Mouse (Mus musculus) myocyte (in vitro differentiated cells): ENCODE results near the gene Zbtb20.

ENCODE experiments used
- CEBPB ChIP-seq: IDR thresholded peaks from 2 replicates; pipeline ENCODE4 v1.6.1; 2011; ENCODE audit warnings: mild to moderate bottlenecking, moderate library complexity; ENCODE audit not compliant: poor library complexity, insufficient read depth, severe bottlenecking
- E2F4 ChIP-seq: IDR thresholded peaks from one replicate; pipeline ENCODE4 v1.6.1; 2011; ENCODE audit warnings: mild to moderate bottlenecking, control low read depth, moderate library complexity; ENCODE audit not compliant: insufficient read depth
- MAX ChIP-seq: IDR thresholded peaks from one replicate; pipeline ENCODE4 v1.6.1; 2011; ENCODE audit warnings: low read depth, mild to moderate bottlenecking, control low read depth
- MYOD1 ChIP-seq, 3 experiments: IDR thresholded peaks; one replicate each; pipeline ENCODE4 v1.6.1; 2011; ENCODE audit warnings: control low read depth in 2 of 3, low read depth in 2 of 3, mild to moderate bottlenecking in 2 of 3, moderate library complexity in 1 of 3; ENCODE audit not compliant: insufficient read length in 2 of 3, control insufficient read depth in 1 of 3
- POLR2A ChIP-seq: IDR thresholded peaks from one replicate; pipeline ENCODE4 v1.6.1; 2011; ENCODE audit warnings: low read depth, mild to moderate bottlenecking, control low read depth, moderate library complexity; ENCODE audit not compliant: insufficient read length
- POLR2AphosphoS2 ChIP-seq: IDR thresholded peaks from one replicate; pipeline ENCODE4 v1.6.1; 2011; ENCODE audit warnings: low read depth, control low read depth; ENCODE audit not compliant: insufficient read length
- TCF12 ChIP-seq: IDR thresholded peaks from one replicate; pipeline ENCODE4 v1.6.1; 2011; ENCODE audit warnings: mild to moderate bottlenecking, control low read depth; ENCODE audit not compliant: poor library complexity, insufficient read depth, severe bottlenecking
- TCF3 ChIP-seq: IDR thresholded peaks from one replicate; pipeline ENCODE4 v1.6.1; 2011; ENCODE audit warnings: low read depth, control low read depth; ENCODE audit not compliant: insufficient read length
- USF1 ChIP-seq: IDR thresholded peaks from one replicate; pipeline ENCODE4 v1.6.1; 2011; ENCODE audit warnings: low read depth, mild to moderate bottlenecking, control low read depth, moderate library complexity

DNA sequence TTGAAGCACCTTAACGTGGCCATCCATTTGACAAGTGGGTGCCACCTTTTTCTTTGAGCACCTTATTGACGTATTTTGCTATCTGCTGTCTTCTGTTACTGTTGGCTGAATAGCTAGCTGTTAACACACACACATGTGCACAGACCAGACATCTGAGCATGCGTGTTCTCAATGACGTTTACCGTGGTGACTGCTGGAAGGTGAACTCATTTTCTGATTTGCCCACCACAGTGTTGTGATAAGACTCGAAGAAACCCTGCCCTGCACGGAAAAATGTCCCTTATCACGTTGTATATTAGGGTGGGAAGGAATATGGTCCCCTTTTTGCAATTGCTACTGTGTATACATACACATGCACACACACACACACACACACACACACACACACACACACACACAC is 765.5 kb downstream of the Zbtb20 start:
- no peak for TF ChIP-seq E2F4
- TF ChIP-seq POLR2AphosphoS2 = no peak
- no peak for TF ChIP-seq MYOD1 (IDR thresholded peaks at IDR 0.05; ENCODE audit: control insufficient read depth in 1 of 3, insufficient read length in 2 of 3, low read depth in 2 of 3)
- TF ChIP-seq POLR2A = no peak
- TF ChIP-seq MAX = no peak
- TF ChIP-seq USF1 = no peak
- no peak for TF ChIP-seq TCF12
- no peak for TF ChIP-seq CEBPB
- no peak for TF ChIP-seq TCF3
